Mouse (Mus musculus) myocyte (in vitro differentiated cells): ENCODE results near the gene Sec24c.

ENCODE experiments used
- E2F4 ChIP-seq: IDR thresholded peaks from one replicate; pipeline ENCODE4 v1.6.1; 2011; ENCODE audit warnings: mild to moderate bottlenecking, control low read depth, moderate library complexity; ENCODE audit not compliant: insufficient read depth
- MAX ChIP-seq: IDR thresholded peaks from one replicate; pipeline ENCODE4 v1.6.1; 2011; ENCODE audit warnings: low read depth, mild to moderate bottlenecking, control low read depth
- MYOD1 ChIP-seq, 3 experiments: IDR thresholded peaks; one replicate each; pipeline ENCODE4 v1.6.1; 2011; ENCODE audit warnings: control low read depth in 2 of 3, low read depth in 2 of 3, mild to moderate bottlenecking in 2 of 3, moderate library complexity in 1 of 3; ENCODE audit not compliant: insufficient read length in 2 of 3, control insufficient read depth in 1 of 3
- MYOG ChIP-seq, 3 experiments: IDR thresholded peaks; one replicate each; pipeline ENCODE4 v1.6.1; 2011; ENCODE audit warnings: control low read depth in 2 of 3, low read depth in 2 of 3, mild to moderate bottlenecking in 2 of 3; ENCODE audit not compliant: insufficient read length in 2 of 3, control insufficient read depth in 1 of 3, insufficient read depth in 1 of 3
- POLR2A ChIP-seq: IDR thresholded peaks from one replicate; pipeline ENCODE4 v1.6.1; 2011; ENCODE audit warnings: low read depth, mild to moderate bottlenecking, control low read depth, moderate library complexity; ENCODE audit not compliant: insufficient read length
- POLR2AphosphoS2 ChIP-seq: IDR thresholded peaks from one replicate; pipeline ENCODE4 v1.6.1; 2011; ENCODE audit warnings: low read depth, control low read depth; ENCODE audit not compliant: insufficient read length
- TCF12 ChIP-seq: IDR thresholded peaks from one replicate; pipeline ENCODE4 v1.6.1; 2011; ENCODE audit warnings: mild to moderate bottlenecking, control low read depth; ENCODE audit not compliant: poor library complexity, insufficient read depth, severe bottlenecking
- TCF3 ChIP-seq: IDR thresholded peaks from one replicate; pipeline ENCODE4 v1.6.1; 2011; ENCODE audit warnings: low read depth, control low read depth; ENCODE audit not compliant: insufficient read length
- USF1 ChIP-seq: IDR thresholded peaks from one replicate; pipeline ENCODE4 v1.6.1; 2011; ENCODE audit warnings: low read depth, mild to moderate bottlenecking, control low read depth, moderate library complexity

DNA sequence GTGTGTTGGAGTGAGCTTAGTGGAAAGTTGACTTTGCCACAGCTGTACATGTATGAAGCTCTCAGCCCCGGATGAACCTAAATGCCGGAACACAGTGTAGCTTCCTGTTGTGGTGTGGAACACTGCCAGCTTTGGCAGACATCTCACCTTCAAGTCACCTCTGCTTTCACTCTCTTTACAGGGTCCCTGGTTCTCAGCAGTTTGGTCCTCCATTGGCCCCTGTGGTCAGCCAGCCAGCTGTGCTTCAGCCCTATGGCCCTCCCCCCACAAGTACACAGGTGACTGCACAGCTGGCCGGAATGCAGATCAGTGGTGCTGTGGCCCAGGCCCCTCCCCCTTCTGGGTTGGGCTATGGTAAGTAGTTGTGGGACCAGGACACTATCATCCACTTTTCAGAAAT, 8.4 kb downstream of the Sec24c start:
- peak in 1 of 3 experiments; percentile 16 for TF ChIP-seq MYOG (IDR thresholded peaks at IDR 0.05; ENCODE audit: control insufficient read depth in 1 of 3, insufficient read depth in 1 of 3, insufficient read length in 2 of 3, low read depth in 2 of 3)
- no peak for TF ChIP-seq TCF12
- TF ChIP-seq POLR2A, result no peak
- TF ChIP-seq POLR2AphosphoS2, result no peak
- TF ChIP-seq MYOD1 (IDR thresholded peaks at IDR 0.05; ENCODE audit: control insufficient read depth in 1 of 3, insufficient read length in 2 of 3, low read depth in 2 of 3), result peak in 1 of 3 experiments; percentile 8
- TF ChIP-seq MAX, result no peak
- TF ChIP-seq USF1, result no peak
- TF ChIP-seq TCF3, result no peak
- no peak for TF ChIP-seq E2F4
